Mouse (Mus musculus) spleen, adult 2 months (tissue): ENCODE results near the gene Dmac2.

Experiments used
- CTCF ChIP-seq: fragments of 200-500 bp; IDR thresholded peaks from 2 replicates; pipeline ENCODE4 v1.5.1; 2011; ENCODE audit warnings: mild to moderate bottlenecking, inconsistent platforms; ENCODE audit not compliant: insufficient read depth, insufficient read length, insufficient replicate concordance; ENCODE audit errors: extremely low read depth
- POLR2A ChIP-seq: fragments of 200-500 bp; IDR thresholded peaks from 2 replicates; pipeline ENCODE4 v1.6.1; 2011; ENCODE audit warnings: low read depth, low read length, inconsistent platforms

GRCm38 (mm10) chr7:25575105-25575504 lies 44.1 kb upstream of the Dmac2 start:
- TF ChIP-seq POLR2A (no peak), CTCF (no peak)
